Mouse (Mus musculus): Measurements from ENCODE around the gene Nol9.

The Nol9 gene

GRCm38 (mm10) chr4:152038985-152039830 is at the start of gene Nol9:
Gene Nol9 (plus strand): TSS chr4:152039321.
- DNase-seq (ENCODE audit: low spot score) = peak; percentile 96

GRCm38 (mm10) chr4:151992091-151992490 is 47.0 kb upstream of the Nol9 start:
- DNase-seq (ENCODE audit: low spot score) = no peak

GRCm38 (mm10) chr4:151993035-151993434 is 46.1 kb upstream of the Nol9 start:
- DNase-seq (ENCODE audit: low spot score) = no peak

GRCm38 (mm10) chr4:151994228-151995171 is 44.6 kb upstream of the Nol9 start:
- peak; percentile 35 for DNase-seq (ENCODE audit: low spot score)

GRCm38 (mm10) chr4:151995371-151996172 is 43.5 kb upstream of the Nol9 start:
- DNase-seq (ENCODE audit: low spot score) = no peak

- peak; percentile 100 for DNase-seq (ENCODE audit: low spot score)
Observed at GRCm38 (mm10) chr4:151996173-151996950, 42.8 kb upstream of the Nol9 start, which contains the start of gene Phf13. Gene Phf13 (minus strand): TSS chr4:151996258.

- DNase-seq (ENCODE audit: low spot score) = no peak
Observed at GRCm38 (mm10) chr4:151996951-151997222, 42.2 kb upstream of the Nol9 start.

GRCm38 (mm10) chr4:151997701-151998100 is 41.4 kb upstream of the Nol9 start:
- DNase-seq (ENCODE audit: low spot score) = no peak

- no peak for DNase-seq (ENCODE audit: low spot score)
Observed at GRCm38 (mm10) chr4:151999481-151999880, 39.6 kb upstream of the Nol9 start.

GRCm38 (mm10) chr4:152000906-152001305 is 38.2 kb upstream of the Nol9 start:
- no peak for DNase-seq (ENCODE audit: low spot score)

- no peak for DNase-seq (ENCODE audit: low spot score)
Observed at GRCm38 (mm10) chr4:152001335-152001734, 37.8 kb upstream of the Nol9 start.

- DNase-seq (ENCODE audit: low spot score) = no peak
Observed at GRCm38 (mm10) chr4:152002063-152002462, 37.1 kb upstream of the Nol9 start.

- DNase-seq (ENCODE audit: low spot score) = no peak
Observed at GRCm38 (mm10) chr4:152006137-152006536, 33.0 kb upstream of the Nol9 start.

- DNase-seq (ENCODE audit: low spot score) = no peak
Observed at GRCm38 (mm10) chr4:152006812-152007211, 32.3 kb upstream of the Nol9 start.

- DNase-seq (ENCODE audit: low spot score) = no peak
Observed at GRCm38 (mm10) chr4:152007481-152008147, 31.5 kb upstream of the Nol9 start.

- DNase-seq (ENCODE audit: low spot score) = no peak
Observed at GRCm38 (mm10) chr4:152008148-152008500, 31.0 kb upstream of the Nol9 start.

- peak; percentile 95 for DNase-seq (ENCODE audit: low spot score)
Observed at GRCm38 (mm10) chr4:152008622-152009075, 30.5 kb upstream of the Nol9 start, which contains the start of gene Klhl21. Gene Klhl21 (plus strand): TSS chr4:152008803.

GRCm38 (mm10) chr4:152009076-152010051 is 29.8 kb upstream of the Nol9 start:
- DNase-seq (ENCODE audit: low spot score) = peak; percentile 55

GRCm38 (mm10) chr4:152010091-152010706 is 28.9 kb upstream of the Nol9 start:
- DNase-seq (ENCODE audit: low spot score) = no peak
